Mouse (Mus musculus) liver, postnatal 0 days (tissue): Measurements from ENCODE around the gene Dctd. TPM values are rescaled to one million over a fixed set of nuclear protein-coding genes. Genes with fewer than 3 reads are reported as not detected.
"Not testable (repeated sequence)": the region's sequence is repeated elsewhere in the genome, so short reads cannot be mapped to it uniquely, and the experiment has no call there.

ENCODE experiments used
- ATAC-seq: fragments of 200-750 bp; cut with Nextera tagmentation; 2 replicates; pipeline ENCODE4 v1.8.0; 2017; ENCODE audit warnings: mild to moderate bottlenecking, moderate library complexity
- DNase-seq: peaks from one replicate; pipeline ENCODE4 v3.0.0-alpha.2; 2016
- H3K27ac ChIP-seq: fragments of 300-500 bp; sonication (generic); 2 replicates; pipeline ENCODE4 v1.5.1; 2014; ENCODE audit warnings: antibody characterized with exemption, moderate library complexity, mild to moderate bottlenecking, low read depth
- H3K27me3 ChIP-seq: fragments of 300-500 bp; sonication (generic); 2 replicates; pipeline ENCODE4 v1.6.1; 2014; ENCODE audit warnings: low read length, control low read depth, mixed read lengths; ENCODE audit not compliant: insufficient read depth
- H3K36me3 ChIP-seq: fragments of 300-500 bp; sonication (generic); replicated peaks from 2 replicates; pipeline ENCODE4 v1.6.1; 2014; ENCODE audit warnings: mild to moderate bottlenecking, control low read depth, low read length, moderate library complexity, mixed read lengths; ENCODE audit not compliant: insufficient read depth
- H3K4me1 ChIP-seq: fragments of 300-500 bp; sonication (generic); 2 replicates; pipeline ENCODE4 v1.6.1; 2014; ENCODE audit warnings: antibody characterized with exemption, mild to moderate bottlenecking, control low read depth; ENCODE audit not compliant: insufficient read depth
- H3K4me2 ChIP-seq: fragments of 300-500 bp; sonication (generic); 2 replicates; pipeline ENCODE4 v1.6.1; 2014; ENCODE audit warnings: low read depth, mild to moderate bottlenecking, low read length, moderate library complexity, mixed read lengths
- H3K4me3 ChIP-seq: fragments of 300-500 bp; sonication (generic); 2 replicates; pipeline ENCODE4 v1.5.1; 2014; ENCODE audit warnings: low read depth, low read length
- H3K9ac ChIP-seq: fragments of 300-500 bp; sonication (generic); replicated peaks from 2 replicates; pipeline ENCODE4 v1.6.1; 2014; ENCODE audit warnings: mild to moderate bottlenecking, moderate library complexity
- H3K9me3 ChIP-seq: fragments of 300-500 bp; sonication (generic); 2 replicates; pipeline ENCODE4 v1.6.1; 2016; ENCODE audit warnings: mild to moderate bottlenecking, control low read depth, low read length, mixed read lengths
- CTCF ChIP-seq: sonication (generic); IDR thresholded peaks from 2 replicates; pipeline ENCODE4 v1.5.1; 2016; ENCODE audit warnings: antibody characterized with exemption, low read depth
- EP300 ChIP-seq: IDR thresholded peaks from 2 replicates; pipeline ENCODE4 v1.6.1; 2016; ENCODE audit warnings: antibody characterized with exemption, low read depth, mild to moderate bottlenecking
- WGBS: fragments of 180-500 bp; shearing (Covaris S2); extraction: QIAGEN DNeasy Blood & Tissue Kit; methylation state at CpG from one replicate; pipeline ENCODE4 v1.1.7; 2014; ENCODE audit not compliant: insufficient replicate concordance; 5-methylcytosine and 5-hydroxymethylcytosine counted together
- polyA plus RNA-seq: library from polyadenylated mRNA; unstranded; fragments of >200 nt; fragmentation: Nextera tagmentation; extraction: Ambion mirVana; gene quantifications from 2 replicates; pipeline ENCODE4 v1.2.1, GENCODE M21; 2015

The Dctd gene
- polyA plus RNA-seq, 1 experiment from 2014 or later, result 1.8 TPM

GRCm38 (mm10) chr8:48178993-48179392 lies 80.1 kb downstream of the Dctd start:
- no peak overlapping the region for H3K4me2 ChIP-seq
- no peak overlapping the region for H3K27ac ChIP-seq
- no peak for TF ChIP-seq EP300
- TF ChIP-seq CTCF, result no peak
- H3K27me3 ChIP-seq, result no peaks in the 10 kb centered on the region
- no peaks in the 10 kb centered on the region for H3K4me1 ChIP-seq
- H3K4me3 ChIP-seq, result no peak overlapping the region
- H3K9me3 ChIP-seq, result no peaks in the 10 kb centered on the region
- ATAC-seq (no peak), DNase-seq (no peak)
- no peaks in the 10 kb centered on the region for H3K36me3 ChIP-seq
- WGBS, result 74% methylated on average over 4 of the region's 4 CpGs
- no peak overlapping the region for H3K9ac ChIP-seq

GRCm38 (mm10) chr8:48180146-48180545 lies 81.3 kb downstream of the Dctd start:
- H3K27me3 ChIP-seq, H3K4me3 ChIP-seq, DNase-seq, H3K4me1 ChIP-seq, H3K4me2 ChIP-seq, ATAC-seq, H3K27ac ChIP-seq, H3K36me3 ChIP-seq, H3K9ac ChIP-seq, H3K9me3 ChIP-seq: not testable (repeated sequence)
- whole genome bisulfite sequencing, result 81% methylated on average over 9 of the region's 9 CpGs

DNA sequence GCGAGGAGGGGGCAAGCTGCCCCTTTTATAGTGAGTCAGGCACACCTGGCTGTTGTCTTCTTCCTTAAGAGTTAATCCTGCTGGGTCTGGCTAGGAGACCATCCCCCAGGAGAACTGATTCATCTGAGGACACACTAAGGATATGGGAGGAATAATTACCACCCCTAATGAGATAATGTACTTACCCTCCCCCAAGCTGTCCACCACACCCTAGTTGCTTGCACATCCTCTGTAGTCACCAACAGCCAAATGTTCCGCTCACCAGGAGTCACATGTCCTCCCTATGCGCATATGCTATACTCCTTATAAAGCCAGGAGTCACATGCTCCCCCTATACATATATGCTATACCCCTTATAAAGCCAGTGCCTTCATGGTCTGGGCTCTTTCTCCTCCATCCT lies 82.1 kb downstream of the Dctd start:
- no peak overlapping the region for H3K4me3 ChIP-seq
- ATAC-seq (no peak), DNase-seq (no peak)
- H3K27ac ChIP-seq, result no peak overlapping the region
- TF ChIP-seq CTCF (no peak), EP300 (no peak)
- no peak overlapping the region for H3K4me2 ChIP-seq
- H3K4me1 ChIP-seq, result no peaks in the 10 kb centered on the region
- no peak overlapping the region for H3K9ac ChIP-seq
- WGBS, result 87% methylated on average over 3 of the region's 3 CpGs
- H3K36me3 ChIP-seq, result no peaks in the 10 kb centered on the region
- no peaks in the 10 kb centered on the region for H3K9me3 ChIP-seq
- H3K27me3 ChIP-seq, result no peaks in the 10 kb centered on the region

- H3K4me1 ChIP-seq, result no peaks in the 10 kb centered on the region
- no peaks in the 10 kb centered on the region for H3K36me3 ChIP-seq
- no peak overlapping the region for H3K4me2 ChIP-seq
- TF ChIP-seq EP300, result no peak
- no peak for TF ChIP-seq CTCF
- H3K27ac ChIP-seq, result no peak overlapping the region
- H3K9me3 ChIP-seq, result no peaks in the 10 kb centered on the region
- WGBS, result 75% methylated on average over 7 of the region's 7 CpGs
- DNase-seq (no peak), ATAC-seq (no peak)
- H3K9ac ChIP-seq, result no peak overlapping the region
- H3K27me3 ChIP-seq, result no peaks in the 10 kb centered on the region
- no peak overlapping the region for H3K4me3 ChIP-seq
Observed at GRCm38 (mm10) chr8:48183758-48184157, 84.9 kb downstream of the Dctd start.

DNA sequence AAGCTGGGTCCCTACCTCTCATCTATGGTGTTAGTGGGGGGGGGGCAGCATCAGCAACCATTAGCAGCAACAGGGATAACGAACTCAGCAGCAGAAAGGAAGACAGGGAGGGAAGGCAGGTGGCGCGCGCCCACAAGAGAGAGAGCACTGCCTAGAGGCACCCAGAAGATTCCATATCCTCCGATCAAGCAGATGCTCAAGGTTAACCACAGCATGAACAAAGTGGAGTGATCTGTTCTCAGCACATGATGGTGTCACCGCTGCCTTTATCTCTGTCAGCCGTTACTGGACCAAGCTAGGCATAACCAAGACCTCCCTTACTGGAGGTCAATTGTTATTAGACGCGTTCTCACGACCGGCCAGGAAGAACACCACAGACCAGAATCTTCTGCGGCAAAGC lies 89.7 kb downstream of the Dctd start:
- H3K4me1 ChIP-seq, result no peaks in the 10 kb centered on the region
- WGBS, result 85% methylated on average over 12 of the region's 12 CpGs
- TF ChIP-seq EP300, result no peak
- no peak for TF ChIP-seq CTCF

DNA sequence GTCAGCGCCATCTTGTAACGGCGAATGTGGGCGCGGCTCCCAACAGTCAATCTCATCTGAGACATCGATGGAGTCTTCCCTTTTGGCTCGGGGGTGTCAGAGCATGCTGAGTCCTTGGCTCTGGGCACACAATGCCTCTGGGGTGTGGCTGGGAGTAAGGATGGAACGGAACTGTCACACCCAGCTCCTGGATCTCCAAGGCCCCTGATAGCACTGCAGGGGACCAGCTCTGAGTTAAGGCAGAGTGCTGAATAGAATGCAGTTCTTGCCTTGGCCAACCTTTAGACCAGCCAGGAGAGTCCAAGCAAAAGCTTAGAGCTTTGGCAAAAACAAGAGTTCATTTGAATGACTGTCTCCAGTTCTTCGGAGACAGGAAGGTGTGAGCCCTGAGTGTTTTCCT lies 97.1 kb downstream of the Dctd start:
- no peaks in the 10 kb centered on the region for H3K36me3 ChIP-seq
- H3K4me1 ChIP-seq, result no peaks in the 10 kb centered on the region
- H3K4me3 ChIP-seq, result no peak overlapping the region
- no peak overlapping the region for H3K9ac ChIP-seq
- no peak for DNase-seq
- H3K27me3 ChIP-seq, result no peaks in the 10 kb centered on the region
- H3K4me2 ChIP-seq, result no peak overlapping the region
- no peak overlapping the region for H3K27ac ChIP-seq
- TF ChIP-seq CTCF (no peak), EP300 (no peak)
- no peaks in the 10 kb centered on the region for H3K9me3 ChIP-seq
- no peak for ATAC-seq
- WGBS, result 88% methylated on average over 9 of the region's 9 CpGs

More for the DNA sequence above, 89.7 kb downstream of the Dctd start:
- no peak overlapping the region for H3K4me3 ChIP-seq
- ATAC-seq (no peak), DNase-seq (no peak)
- H3K36me3 ChIP-seq, result no peaks in the 10 kb centered on the region
- H3K27ac ChIP-seq, result no peak overlapping the region
- no peaks in the 10 kb centered on the region for H3K9me3 ChIP-seq
- no peaks in the 10 kb centered on the region for H3K27me3 ChIP-seq
- H3K9ac ChIP-seq, result no peak overlapping the region
- no peak overlapping the region for H3K4me2 ChIP-seq

GRCm38 (mm10) chr8:48199171-48199570 lies 100.3 kb downstream of the Dctd start:
- no peaks in the 10 kb centered on the region for H3K27me3 ChIP-seq
- H3K9me3 ChIP-seq, result no peaks in the 10 kb centered on the region
- H3K9ac ChIP-seq, result no peak overlapping the region
- no peaks in the 10 kb centered on the region for H3K36me3 ChIP-seq
- H3K27ac ChIP-seq, result no peak overlapping the region
- H3K4me2 ChIP-seq, result no peak overlapping the region
- DNase-seq (no peak), ATAC-seq (no peak)
- H3K4me3 ChIP-seq, result no peak overlapping the region
- TF ChIP-seq CTCF (no peak), EP300 (no peak)
- 85% methylated on average over 9 of the region's 9 CpGs for WGBS
- no peaks in the 10 kb centered on the region for H3K4me1 ChIP-seq
